Mouse (Mus musculus): Measurements from ENCODE around the gene Tlx1.

- TF ChIP-seq CTCF (IDR thresholded peaks at IDR 0.05; ENCODE audit: low read depth) (no peak), EP300 (IDR thresholded peaks at IDR 0.05; ENCODE audit: low read depth) (no peak)
These were observed 3.5 kb downstream of the Tlx1 start for GRCm38 (mm10) chr19:45154059-45154386.

All from liver, embryonic 14.5 days (tissue).